Mouse (Mus musculus): ENCODE data around the gene Lrrtm3. TPM values are rescaled to one million over a fixed set of nuclear protein-coding genes. Genes with fewer than 3 reads are reported as not detected.

Lrrtm3 gene
- total and polyA plus RNA-seq, 3 experiments: not detected

DNA sequence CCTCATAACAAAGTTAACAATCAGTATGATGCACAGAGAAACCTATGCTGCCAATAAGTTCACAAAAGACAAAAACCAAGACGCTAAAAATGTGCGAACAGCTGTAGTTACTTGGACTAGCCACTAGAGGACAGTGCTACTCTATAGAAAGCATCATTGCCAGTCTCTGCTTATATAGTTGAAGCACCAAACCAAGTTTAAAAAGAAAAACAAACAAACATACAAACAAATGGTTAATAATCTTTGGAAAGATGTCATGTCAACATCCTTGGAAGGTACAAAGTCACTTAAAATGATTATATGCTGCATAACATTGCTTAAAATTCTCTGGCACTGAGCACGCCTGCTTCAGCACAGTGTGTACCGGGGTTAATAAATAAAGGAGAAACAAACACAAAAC, 5.6 kb downstream of the Lrrtm3 start:
- H3K4me1 ChIP-seq (ENCODE audit: control insufficient read depth in 1 of 2, insufficient read depth in 2 of 2): no peaks in the 10 kb centered on the region
- H3K27me3 ChIP-seq (replicated peaks): no peaks in the 10 kb centered on the region
- no peak overlapping the region for H3K4me3 ChIP-seq (replicated peaks in 1 of 3; ENCODE audit: low read depth in 2 of 3, low read length in 2 of 3, poor library complexity in 1 of 3)
- H3K79me2 ChIP-seq (replicated peaks; ENCODE audit: control insufficient read depth, extremely low read depth, insufficient read depth, poor library complexity, severe bottlenecking): no peaks in the 10 kb centered on the region
- no peak overlapping the region for H3K4me2 ChIP-seq (ENCODE audit: insufficient read depth, low read depth, poor library complexity, severe bottlenecking)
- in situ Hi-C loops (cut with MboI; ENCODE audit: low pct_ligation_motif_present, low pct_unique_long_range_greater_than_20kb, low sequenced_read_pairs) (no loop called here), dilution Hi-C loops (cut with MboI; ENCODE audit: extremely low pct_ligation_motif_present, extremely low pct_unique_long_range_greater_than_20kb, low sequenced_read_pairs) (no loop called here)
- DNase-seq (ENCODE audit: extremely low read depth): no peak
- H3K27ac ChIP-seq (ENCODE audit: insufficient read depth, low read depth): no peak overlapping the region
- no peak overlapping the region for H3K9ac ChIP-seq (ENCODE audit: insufficient read depth, low read depth)
- TF ChIP-seq ZNF384 (IDR thresholded peaks at IDR 0.05; ENCODE audit: low read depth, low read length): no peak
- no peak for TF ChIP-seq ZMIZ1 (IDR thresholded peaks at IDR 0.05; ENCODE audit: low read depth, low read length)
- no peak for TF ChIP-seq ELF1 (IDR thresholded peaks at IDR 0.05; ENCODE audit: low read depth, low read length)
- no peak for TF ChIP-seq POLR2A (IDR thresholded peaks at IDR 0.05; ENCODE audit: low read depth, low read length)
- TF ChIP-seq RAD21 (IDR thresholded peaks at IDR 0.05; ENCODE audit: low read depth, low read length): peak; percentile 60
- TF ChIP-seq CHD2 (IDR thresholded peaks at IDR 0.05; ENCODE audit: low read length): no peak
- no peak for TF ChIP-seq MAX (IDR thresholded peaks at IDR 0.05; ENCODE audit: low read length)
- TF ChIP-seq ETS1 (conservative IDR thresholded peaks at IDR 0.05; ENCODE audit: low read depth, low read length): no peak
- TF ChIP-seq PAX5 (IDR thresholded peaks at IDR 0.05; ENCODE audit: low read length): no peak
- TF ChIP-seq JUN (IDR thresholded peaks at IDR 0.05; ENCODE audit: insufficient read depth, low read depth, low read length): no peak
- TF ChIP-seq CHD1 (IDR thresholded peaks at IDR 0.05; ENCODE audit: low read depth, low read length): no peak
- no peak for TF ChIP-seq SIN3A (IDR thresholded peaks at IDR 0.05; ENCODE audit: low read length)
- no peak for TF ChIP-seq ZKSCAN1 (IDR thresholded peaks at IDR 0.05; ENCODE audit: borderline replicate concordance, low read depth, low read length)
- peak; percentile 56 to 64 for TF ChIP-seq CTCF (conservative IDR thresholded peaks at IDR 0.05 in 1 of 2, IDR thresholded peaks at IDR 0.05 in 1 of 2; ENCODE audit: low read depth in 2 of 2, low read length in 2 of 2)
- TF ChIP-seq SMC3 (IDR thresholded peaks at IDR 0.05; ENCODE audit: low read depth, low read length): peak; percentile 32
- no peak for TF ChIP-seq RCOR1 (conservative IDR thresholded peaks at IDR 0.05; ENCODE audit: low read depth, low read length)
- TF ChIP-seq MAFK (IDR thresholded peaks at IDR 0.05; ENCODE audit: insufficient replicate concordance, low read length): no peak
- TF ChIP-seq ZC3H11A (IDR thresholded peaks at IDR 0.05; ENCODE audit: low read depth, low read length): no peak
- H3K36me3 ChIP-seq (replicated peaks in 1 of 2; ENCODE audit: control insufficient read depth in 1 of 2, insufficient read depth in 1 of 2, low read length in 1 of 2): no peaks in the 10 kb centered on the region
- peaks cover 66% of the 10 kb centered on the region for H3K9me3 ChIP-seq (replicated peaks; ENCODE audit: low read length)

DNA sequence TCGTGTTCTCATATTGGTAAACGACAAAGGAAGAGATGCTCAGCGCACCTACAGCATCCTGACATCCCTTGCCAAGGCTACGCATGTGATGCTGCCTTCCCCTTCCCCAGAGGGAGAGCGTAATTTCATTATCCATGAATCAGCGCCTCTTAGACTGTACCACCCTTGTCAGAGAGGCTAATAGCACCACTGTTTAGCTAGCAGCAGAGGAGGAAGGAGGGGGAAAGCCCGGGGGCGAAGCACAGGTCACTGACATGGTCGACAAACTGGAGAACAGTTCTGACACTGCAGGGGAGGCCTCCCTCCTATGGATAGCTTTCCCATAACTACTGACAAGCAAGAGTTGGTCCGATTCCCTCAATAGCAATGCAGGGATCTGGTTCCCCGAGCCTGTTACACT, 6.3 kb downstream of the Lrrtm3 start:
- Histone ChIP-seq H3K36me3 (replicated peaks in 1 of 2; ENCODE audit: control insufficient read depth in 1 of 2, insufficient read depth in 1 of 2, low read length in 1 of 2) (no peaks in the 10 kb centered on the region), H3K27me3 (replicated peaks) (no peaks in the 10 kb centered on the region), H3K9ac (ENCODE audit: insufficient read depth, low read depth) (no peak overlapping the region), H3K4me2 (ENCODE audit: insufficient read depth, low read depth, poor library complexity, severe bottlenecking) (no peak overlapping the region), H3K79me2 (replicated peaks; ENCODE audit: control insufficient read depth, extremely low read depth, insufficient read depth, poor library complexity, severe bottlenecking) (no peaks in the 10 kb centered on the region), H3K27ac (ENCODE audit: insufficient read depth, low read depth) (no peak overlapping the region), H3K4me3 (replicated peaks in 1 of 3; ENCODE audit: low read depth in 2 of 3, low read length in 2 of 3, poor library complexity in 1 of 3) (no peak overlapping the region), H3K9me3 (replicated peaks; ENCODE audit: low read length) (peaks cover 67% of the 10 kb centered on the region), H3K4me1 (ENCODE audit: control insufficient read depth in 1 of 2, insufficient read depth in 2 of 2) (no peaks in the 10 kb centered on the region)
- in situ Hi-C loops (cut with MboI; ENCODE audit: low pct_ligation_motif_present, low pct_unique_long_range_greater_than_20kb, low sequenced_read_pairs) (no loop called here), dilution Hi-C loops (cut with MboI; ENCODE audit: extremely low pct_ligation_motif_present, extremely low pct_unique_long_range_greater_than_20kb, low sequenced_read_pairs) (no loop called here)
- no peak for DNase-seq (ENCODE audit: extremely low read depth)
- no peak for TF ChIP-seq UBTF (IDR thresholded peaks at IDR 0.05; ENCODE audit: low read depth, low read length)
- TF ChIP-seq JUN (IDR thresholded peaks at IDR 0.05; ENCODE audit: insufficient read depth, low read depth, low read length): no peak
- no peak for TF ChIP-seq EP300 (IDR thresholded peaks at IDR 0.05; ENCODE audit: low read length)
- TF ChIP-seq USF2 (conservative IDR thresholded peaks at IDR 0.05; ENCODE audit: low read depth, low read length): no peak
- no peak for TF ChIP-seq ZNF384 (IDR thresholded peaks at IDR 0.05; ENCODE audit: low read depth, low read length)
- TF ChIP-seq POLR2A (IDR thresholded peaks at IDR 0.05; ENCODE audit: low read depth, low read length): no peak
- no peak for TF ChIP-seq ZKSCAN1 (IDR thresholded peaks at IDR 0.05; ENCODE audit: borderline replicate concordance, low read depth, low read length)
- TF ChIP-seq GABPA (IDR thresholded peaks at IDR 0.05; ENCODE audit: insufficient replicate concordance, low read depth, low read length): no peak
- TF ChIP-seq MYC (IDR thresholded peaks at IDR 0.05; ENCODE audit: low read depth, low read length): no peak
- TF ChIP-seq NELFE (IDR thresholded peaks at IDR 0.05; ENCODE audit: low read depth, low read length): no peak
- TF ChIP-seq ETS1 (conservative IDR thresholded peaks at IDR 0.05; ENCODE audit: low read depth, low read length): no peak
- no peak for TF ChIP-seq SIN3A (IDR thresholded peaks at IDR 0.05; ENCODE audit: low read length)
- TF ChIP-seq ELF1 (IDR thresholded peaks at IDR 0.05; ENCODE audit: low read depth, low read length): no peak
- no peak for TF ChIP-seq PAX5 (IDR thresholded peaks at IDR 0.05; ENCODE audit: low read length)
